Mouse (Mus musculus): ENCODE measurements around the gene Gm10272. TPM values are rescaled to one million over a fixed set of nuclear protein-coding genes. Genes with fewer than 3 reads are reported as not detected.

The Gm10272 gene
- total and polyA plus RNA-seq, 3 experiments: not detected

GRCm38 (mm10) chr10:77671519-77671918 is 34.9 kb upstream of the Gm10272 start:
- H3K27me3 ChIP-seq (ENCODE audit: control insufficient read depth, insufficient read depth, low read length): no peaks in the 10 kb centered on the region
- H3K36me3 ChIP-seq (ENCODE audit: control insufficient read depth, insufficient read depth, low read length): no peaks in the 10 kb centered on the region
- TF ChIP-seq EP300 (IDR thresholded peaks at IDR 0.05; ENCODE audit: insufficient read depth, low read depth, low read length) (no peak), POLR2A (IDR thresholded peaks at IDR 0.05; ENCODE audit: insufficient read depth, low read depth, low read length) (no peak), CTCF (IDR thresholded peaks at IDR 0.05) (no peak)
- no peak overlapping the region for H3K9ac ChIP-seq (ENCODE audit: low read depth, low read length)
- no peak overlapping the region for H3K4me3 ChIP-seq
- WGBS: 17% methylated on average over 4 of the region's 4 CpGs
- no peaks in the 10 kb centered on the region; the same call in 1 of the 2 replicates for H3K4me1 ChIP-seq (ENCODE audit: control insufficient read depth, insufficient read depth, low read length)
- no peak overlapping the region for H3K27ac ChIP-seq
- DNase-seq: no peak
- intact Hi-C loops (cut with DNase I): no loop called here
- H3K79me2 ChIP-seq (replicated peaks; ENCODE audit: control insufficient read depth, insufficient read depth, low read length): no peaks in the 10 kb centered on the region

- peaks cover 6% of the 10 kb centered on the region for H3K27me3 ChIP-seq (ENCODE audit: control insufficient read depth, insufficient read depth, low read length)
- no peaks in the 10 kb centered on the region for H3K4me1 ChIP-seq (ENCODE audit: control insufficient read depth, insufficient read depth, low read length)
- no peaks in the 10 kb centered on the region for H3K79me2 ChIP-seq (replicated peaks; ENCODE audit: control insufficient read depth, insufficient read depth, low read length)
- no peaks in the 10 kb centered on the region for H3K36me3 ChIP-seq (ENCODE audit: control insufficient read depth, insufficient read depth, low read length)
- 60% methylated on average over 13 of the region's 13 CpGs for WGBS
- no peak overlapping the region for H3K4me3 ChIP-seq
- no peak overlapping the region for H3K27ac ChIP-seq
- no peak for DNase-seq
- TF ChIP-seq EP300 (IDR thresholded peaks at IDR 0.05; ENCODE audit: insufficient read depth, low read depth, low read length) (no peak), POLR2A (IDR thresholded peaks at IDR 0.05; ENCODE audit: insufficient read depth, low read depth, low read length) (no peak), CTCF (IDR thresholded peaks at IDR 0.05) (no peak)
- intact Hi-C loops (cut with DNase I): no loop called here
- no peak overlapping the region for H3K9ac ChIP-seq (ENCODE audit: low read depth, low read length)
Observed at GRCm38 (mm10) chr10:77673765-77674164, 32.7 kb upstream of the Gm10272 start.

- no peak overlapping the region for H3K27ac ChIP-seq
- H3K9ac ChIP-seq (ENCODE audit: low read depth, low read length): no peak overlapping the region
- WGBS: 1% methylated on average over 35 of the region's 35 CpGs
- H3K79me2 ChIP-seq (replicated peaks; ENCODE audit: control insufficient read depth, insufficient read depth, low read length): no peaks in the 10 kb centered on the region
- intact Hi-C loops (cut with DNase I): no loop called here
- DNase-seq: no peak
- no peaks in the 10 kb centered on the region for H3K4me1 ChIP-seq (ENCODE audit: control insufficient read depth, insufficient read depth, low read length)
- no peaks in the 10 kb centered on the region for H3K36me3 ChIP-seq (ENCODE audit: control insufficient read depth, insufficient read depth, low read length)
- no peak overlapping the region for H3K4me3 ChIP-seq
- no peak for TF ChIP-seq CTCF (IDR thresholded peaks at IDR 0.05)
- no peak for TF ChIP-seq POLR2A (IDR thresholded peaks at IDR 0.05; ENCODE audit: insufficient read depth, low read depth, low read length)
- no peak for TF ChIP-seq EP300 (IDR thresholded peaks at IDR 0.05; ENCODE audit: insufficient read depth, low read depth, low read length)
- peaks cover 6% of the 10 kb centered on the region for H3K27me3 ChIP-seq (ENCODE audit: control insufficient read depth, insufficient read depth, low read length)
Observed at GRCm38 (mm10) chr10:77677562-77677961, 28.9 kb upstream of the Gm10272 start.

GRCm38 (mm10) chr10:77682994-77683393 is 23.4 kb upstream of the Gm10272 start:
- DNase-seq: no peak
- no peaks in the 10 kb centered on the region for H3K36me3 ChIP-seq (ENCODE audit: control insufficient read depth, insufficient read depth, low read length)
- no peak for TF ChIP-seq EP300 (IDR thresholded peaks at IDR 0.05; ENCODE audit: insufficient read depth, low read depth, low read length)
- TF ChIP-seq POLR2A (IDR thresholded peaks at IDR 0.05; ENCODE audit: insufficient read depth, low read depth, low read length): no peak
- no peak for TF ChIP-seq CTCF (IDR thresholded peaks at IDR 0.05)
- H3K79me2 ChIP-seq (replicated peaks; ENCODE audit: control insufficient read depth, insufficient read depth, low read length): no peaks in the 10 kb centered on the region
- no peaks in the 10 kb centered on the region for H3K4me1 ChIP-seq (ENCODE audit: control insufficient read depth, insufficient read depth, low read length)
- intact Hi-C loops (cut with DNase I): no loop called here
- H3K27me3 ChIP-seq (ENCODE audit: control insufficient read depth, insufficient read depth, low read length): no peaks in the 10 kb centered on the region; the same call in none of the 2 replicates
- no peak overlapping the region for H3K27ac ChIP-seq
- H3K9ac ChIP-seq (ENCODE audit: low read depth, low read length): no peak overlapping the region
- no peak overlapping the region for H3K4me3 ChIP-seq
- WGBS: 65% methylated on average over 7 of the region's 7 CpGs

- DNase-seq: no peak
- Histone ChIP-seq H3K79me2 (replicated peaks; ENCODE audit: control insufficient read depth, insufficient read depth, low read length) (no peaks in the 10 kb centered on the region), H3K27ac (no peak overlapping the region), H3K27me3 (ENCODE audit: control insufficient read depth, insufficient read depth, low read length) (no peaks in the 10 kb centered on the region; the same call in none of the 2 replicates), H3K9ac (ENCODE audit: low read depth, low read length) (no peak overlapping the region), H3K36me3 (ENCODE audit: control insufficient read depth, insufficient read depth, low read length) (no peaks in the 10 kb centered on the region), H3K4me1 (ENCODE audit: control insufficient read depth, insufficient read depth, low read length) (no peaks in the 10 kb centered on the region), H3K4me3 (no peak overlapping the region)
- TF ChIP-seq POLR2A (IDR thresholded peaks at IDR 0.05; ENCODE audit: insufficient read depth, low read depth, low read length) (no peak), CTCF (IDR thresholded peaks at IDR 0.05) (no peak)
- intact Hi-C loops (cut with DNase I): no loop called here
- WGBS: 31% methylated on average over 8 of the region's 8 CpGs
Observed at GRCm38 (mm10) chr10:77684181-77684580, 22.2 kb upstream of the Gm10272 start.

GRCm38 (mm10) chr10:77685895-77686664 is 20.3 kb upstream of the Gm10272 start, which contains the start of gene Tspear:
Gene Tspear (plus strand): TSS chr10:77686569.
- peak in 1 of 2 experiments; percentile 27 for DNase-seq

More at GRCm38 (mm10) chr10:77685895-77686664, 20.3 kb upstream of the Gm10272 start, which contains the start of gene Tspear:
- 4% methylated on average over 22 of the region's 22 CpGs for WGBS
- H3K4me3 ChIP-seq: no peak within 1 kb of the TSS
- no peak within 1 kb of the TSS for H3K27ac ChIP-seq
- no peaks in the 10 kb centered on the region for H3K36me3 ChIP-seq (ENCODE audit: control insufficient read depth, insufficient read depth, low read length)
- H3K27me3 ChIP-seq (ENCODE audit: control insufficient read depth, insufficient read depth, low read length): no peaks in the 10 kb centered on the region; the same call in none of the 2 replicates
- H3K79me2 ChIP-seq (replicated peaks; ENCODE audit: control insufficient read depth, insufficient read depth, low read length): no peaks in the 10 kb centered on the region
- H3K4me1 ChIP-seq (ENCODE audit: control insufficient read depth, insufficient read depth, low read length): no peaks in the 10 kb centered on the region
- TF ChIP-seq POLR2A (IDR thresholded peaks at IDR 0.05; ENCODE audit: insufficient read depth, low read depth, low read length) (no peak), EP300 (IDR thresholded peaks at IDR 0.05; ENCODE audit: insufficient read depth, low read depth, low read length) (no peak), CTCF (IDR thresholded peaks at IDR 0.05) (no peak)
- intact Hi-C loops (cut with DNase I): no loop called here
- no peak within 1 kb of the TSS for H3K9ac ChIP-seq (ENCODE audit: low read depth, low read length)
